Mouse (Mus musculus) ES-Bruce4 (cell line): ENCODE measurements at regions not wholly inside any gene's neighbourhood (a gene's known extent, or its start where the extent isn't known, plus 50 kb on each side); places are given as distances from the start of the nearest gene placed in this dataset.

Experiments
- CTCF ChIP-seq: IDR thresholded peaks from one replicate; pipeline ENCODE4 v1.8.1; 2011; ENCODE audit warnings: low read depth, low read length
- POLR2A ChIP-seq: IDR thresholded peaks from one replicate; pipeline ENCODE4 v1.8.1; 2011; ENCODE audit warnings: low read length; ENCODE audit not compliant: insufficient read depth

GRCm38 (mm10) chr6:91583346-91583745 lies 67.6 kb downstream of the Lsm3 start:
- TF ChIP-seq POLR2A (no peak), CTCF (no peak)
